Mouse (Mus musculus): ENCODE data around the gene C2cd4d. TPM values are rescaled to one million over a fixed set of nuclear protein-coding genes. Genes with fewer than 3 reads are reported as not detected.

C2cd4d gene
- total and polyA plus RNA-seq, 3 experiments = 0.14 TPM; not detected in 2

DNA sequence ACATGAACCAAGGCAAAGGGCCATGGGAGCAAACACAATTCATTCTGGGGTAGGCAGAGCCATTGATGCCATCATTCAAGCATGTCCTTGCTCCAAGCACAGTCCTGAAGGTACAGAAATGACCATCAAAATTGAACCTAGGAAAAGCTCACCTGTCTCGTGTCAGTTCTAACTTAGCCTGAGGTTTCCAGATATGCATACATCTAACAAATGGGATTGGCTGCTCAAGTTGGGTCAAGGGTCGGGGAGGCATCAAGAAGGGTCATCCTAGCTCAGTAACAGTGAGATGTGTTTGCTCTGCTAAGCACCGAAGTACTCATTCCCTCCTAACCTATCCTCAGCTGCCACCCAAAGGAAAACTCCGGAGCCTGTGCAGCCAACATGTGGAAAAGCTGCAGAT is 34.6 kb downstream of the C2cd4d start:
- H3K79me2 ChIP-seq (replicated peaks; ENCODE audit: control insufficient read depth, insufficient read depth, low read length) = no peaks in the 10 kb centered on the region
- no peak for DNase-seq
- H3K9ac ChIP-seq (ENCODE audit: low read depth, low read length) = no peak overlapping the region
- H3K4me3 ChIP-seq = no peak overlapping the region
- no peak overlapping the region for H3K27ac ChIP-seq
- no peaks in the 10 kb centered on the region for H3K36me3 ChIP-seq (ENCODE audit: control insufficient read depth, insufficient read depth, low read length)
- no peaks in the 10 kb centered on the region for H3K27me3 ChIP-seq (ENCODE audit: control insufficient read depth, insufficient read depth, low read length)
- no peaks in the 10 kb centered on the region for H3K4me1 ChIP-seq (ENCODE audit: control insufficient read depth, insufficient read depth, low read length)
- 83% methylated on average over 4 of the region's 4 CpGs for WGBS
- TF ChIP-seq EP300 (IDR thresholded peaks at IDR 0.05; ENCODE audit: insufficient read depth, low read depth, low read length) (no peak), CTCF (IDR thresholded peaks at IDR 0.05) (no peak), POLR2A (IDR thresholded peaks at IDR 0.05; ENCODE audit: insufficient read depth, low read depth, low read length) (no peak)
- intact Hi-C loops (cut with DNase I) = no loop called here

DNA sequence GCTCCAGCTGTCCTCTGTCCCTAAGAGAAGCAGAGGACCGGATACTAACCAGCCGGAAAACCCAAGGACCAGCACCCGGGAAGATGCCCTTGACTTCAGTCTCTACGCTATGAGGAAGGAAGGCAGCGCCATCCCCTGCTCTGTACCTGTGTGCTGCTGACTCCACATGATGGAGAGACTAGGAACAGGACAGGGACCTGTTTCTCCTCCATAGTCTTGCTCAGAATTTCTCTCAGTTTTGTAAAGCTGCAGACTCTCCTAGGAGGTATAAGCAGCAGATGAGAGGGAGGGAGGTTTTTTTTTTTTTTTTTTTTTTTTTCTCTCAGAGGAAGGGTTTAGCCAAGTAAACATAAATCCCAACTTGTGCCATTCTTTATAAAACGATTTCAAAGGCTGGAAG is 36.0 kb downstream of the C2cd4d start, which contains the start of gene Lingo4:
Lingo4 (plus strand) TSS at position 301 of the 400 bp plus-strand sequence.
- intact Hi-C loops (cut with DNase I) = no loop called here
- whole genome bisulfite sequencing = 70% methylated on average over 6 of the region's 6 CpGs
- Histone ChIP-seq H3K36me3 (ENCODE audit: control insufficient read depth, insufficient read depth, low read length) (no peaks in the 10 kb centered on the region), H3K4me1 (ENCODE audit: control insufficient read depth, insufficient read depth, low read length) (no peaks in the 10 kb centered on the region), H3K79me2 (replicated peaks; ENCODE audit: control insufficient read depth, insufficient read depth, low read length) (no peaks in the 10 kb centered on the region), H3K9ac (ENCODE audit: low read depth, low read length) (no peak within 1 kb of the TSS), H3K27me3 (ENCODE audit: control insufficient read depth, insufficient read depth, low read length) (no peaks in the 10 kb centered on the region), H3K4me3 (no peak within 1 kb of the TSS), H3K27ac (no peak within 1 kb of the TSS)
- no peak for DNase-seq
- no peak for TF ChIP-seq POLR2A (IDR thresholded peaks at IDR 0.05; ENCODE audit: insufficient read depth, low read depth, low read length)
- TF ChIP-seq CTCF (IDR thresholded peaks at IDR 0.05) = no peak
- no peak for TF ChIP-seq EP300 (IDR thresholded peaks at IDR 0.05; ENCODE audit: insufficient read depth, low read depth, low read length)

DNA sequence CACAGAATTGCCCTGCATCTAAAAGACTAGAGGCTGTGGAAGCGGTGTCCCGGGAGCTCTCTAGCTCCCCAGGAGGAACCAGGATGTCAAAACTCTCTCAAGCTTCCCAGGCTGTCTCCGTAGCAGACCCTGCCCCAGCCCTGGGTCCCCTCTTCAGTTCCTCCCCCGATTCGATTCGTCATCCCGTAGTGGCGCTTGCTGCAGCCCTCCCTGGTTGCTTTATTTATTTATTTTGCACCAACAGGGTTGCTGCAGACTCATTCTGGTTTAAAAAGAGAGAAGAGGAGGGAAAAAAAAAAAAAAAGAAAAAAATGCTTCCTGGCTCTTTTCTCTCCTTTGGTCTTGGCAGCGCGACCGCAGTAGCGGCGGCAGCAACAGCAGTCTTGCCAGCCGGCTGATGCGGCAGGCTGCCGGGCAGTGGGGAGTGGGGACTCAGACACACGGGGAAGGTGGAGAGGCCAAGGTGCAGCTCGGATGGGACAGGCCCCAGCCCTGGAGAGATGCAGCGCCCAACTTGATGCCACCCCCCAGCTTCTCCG is 36.8 kb downstream of the C2cd4d start:
- intact Hi-C loops (cut with DNase I) = no loop called here
- DNase-seq = no peak
- H3K27me3 ChIP-seq (ENCODE audit: control insufficient read depth, insufficient read depth, low read length) = no peaks in the 10 kb centered on the region
- no peaks in the 10 kb centered on the region for H3K4me1 ChIP-seq (ENCODE audit: control insufficient read depth, insufficient read depth, low read length)
- no peaks in the 10 kb centered on the region for H3K36me3 ChIP-seq (ENCODE audit: control insufficient read depth, insufficient read depth, low read length)
- TF ChIP-seq POLR2A (IDR thresholded peaks at IDR 0.05; ENCODE audit: insufficient read depth, low read depth, low read length) (no peak), EP300 (IDR thresholded peaks at IDR 0.05; ENCODE audit: insufficient read depth, low read depth, low read length) (no peak), CTCF (IDR thresholded peaks at IDR 0.05) (no peak)
- H3K79me2 ChIP-seq (replicated peaks; ENCODE audit: control insufficient read depth, insufficient read depth, low read length) = no peaks in the 10 kb centered on the region
- H3K27ac ChIP-seq = no peak overlapping the region
- WGBS = 4% methylated on average over 20 of the region's 20 CpGs
- H3K4me3 ChIP-seq = no peak overlapping the region
- no peak overlapping the region for H3K9ac ChIP-seq (ENCODE audit: low read depth, low read length)

DNA sequence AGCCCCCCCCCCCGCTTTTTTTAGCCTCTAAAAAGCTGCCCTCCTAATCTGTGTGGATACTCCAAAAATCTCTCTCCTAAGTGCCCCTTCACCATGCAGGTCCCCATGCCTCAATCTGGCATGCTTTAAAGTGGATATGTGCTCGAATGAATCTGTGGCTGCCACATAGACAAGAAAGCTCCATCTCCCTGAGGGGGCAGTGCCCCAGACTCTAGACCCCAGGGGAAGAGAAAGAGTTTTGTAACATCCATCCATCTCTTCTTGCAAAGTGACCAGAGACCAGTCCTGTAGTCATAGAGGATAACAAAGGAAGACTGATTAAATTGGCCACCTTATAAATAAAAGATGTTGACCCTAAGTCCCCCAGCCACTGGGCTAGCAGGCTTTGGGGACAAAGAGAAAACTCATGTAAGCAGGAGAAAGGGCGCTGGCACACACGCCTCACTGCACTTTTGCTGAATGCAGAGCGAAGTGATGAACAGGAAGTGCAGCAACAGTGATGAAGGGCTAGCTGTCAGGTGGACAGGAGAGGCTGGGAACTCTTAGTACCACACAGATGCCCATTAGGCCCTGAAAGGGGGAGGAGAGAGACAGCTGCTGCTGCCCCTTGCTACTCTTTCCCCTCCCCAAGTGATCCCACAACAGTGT is 37.5 kb downstream of the C2cd4d start:
- Histone ChIP-seq H3K36me3 (ENCODE audit: control insufficient read depth, insufficient read depth, low read length) (no peaks in the 10 kb centered on the region), H3K27me3 (ENCODE audit: control insufficient read depth, insufficient read depth, low read length) (no peaks in the 10 kb centered on the region), H3K4me3 (no peak overlapping the region), H3K27ac (no peak overlapping the region), H3K4me1 (ENCODE audit: control insufficient read depth, insufficient read depth, low read length) (no peaks in the 10 kb centered on the region), H3K79me2 (replicated peaks; ENCODE audit: control insufficient read depth, insufficient read depth, low read length) (no peaks in the 10 kb centered on the region), H3K9ac (ENCODE audit: low read depth, low read length) (no peak overlapping the region)
- no peak for DNase-seq
- intact Hi-C loops (cut with DNase I) = no loop called here
- TF ChIP-seq EP300 (IDR thresholded peaks at IDR 0.05; ENCODE audit: insufficient read depth, low read depth, low read length) (no peak), CTCF (IDR thresholded peaks at IDR 0.05) (no peak), POLR2A (IDR thresholded peaks at IDR 0.05; ENCODE audit: insufficient read depth, low read depth, low read length) (no peak)
- WGBS = 51% methylated on average over 5 of the region's 5 CpGs

DNA sequence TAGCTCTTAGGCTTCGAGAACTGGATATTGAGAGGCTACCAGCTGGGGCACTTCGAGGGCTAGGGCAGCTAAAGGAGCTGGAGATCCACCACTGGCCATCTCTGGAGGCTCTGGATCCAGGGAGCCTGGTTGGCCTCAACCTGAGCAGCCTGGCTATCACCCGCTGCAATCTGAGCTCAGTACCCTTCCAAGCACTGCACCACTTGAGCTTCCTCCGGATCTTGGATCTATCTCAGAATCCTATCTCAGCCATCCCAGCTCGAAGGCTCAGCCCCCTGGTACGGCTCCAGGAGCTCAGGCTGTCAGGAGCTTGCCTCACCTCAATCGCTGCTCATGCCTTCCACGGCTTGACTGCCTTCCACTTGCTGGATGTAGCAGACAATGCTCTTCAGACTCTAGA is 40.2 kb downstream of the C2cd4d start:
- H3K9ac ChIP-seq (ENCODE audit: low read depth, low read length) = no peak overlapping the region
- H3K4me1 ChIP-seq (ENCODE audit: control insufficient read depth, insufficient read depth, low read length) = no peaks in the 10 kb centered on the region
- H3K27me3 ChIP-seq (ENCODE audit: control insufficient read depth, insufficient read depth, low read length) = no peaks in the 10 kb centered on the region
- no peak overlapping the region for H3K27ac ChIP-seq
- H3K36me3 ChIP-seq (ENCODE audit: control insufficient read depth, insufficient read depth, low read length) = no peaks in the 10 kb centered on the region
- intact Hi-C loops (cut with DNase I) = no loop called here
- no peak overlapping the region for H3K4me3 ChIP-seq
- no peak for DNase-seq
- WGBS = 48% methylated on average over 8 of the region's 8 CpGs
- H3K79me2 ChIP-seq (replicated peaks; ENCODE audit: control insufficient read depth, insufficient read depth, low read length) = no peaks in the 10 kb centered on the region
- no peak for TF ChIP-seq EP300 (IDR thresholded peaks at IDR 0.05; ENCODE audit: insufficient read depth, low read depth, low read length)
- no peak for TF ChIP-seq CTCF (IDR thresholded peaks at IDR 0.05)
- TF ChIP-seq POLR2A (IDR thresholded peaks at IDR 0.05; ENCODE audit: insufficient read depth, low read depth, low read length) = no peak

DNA sequence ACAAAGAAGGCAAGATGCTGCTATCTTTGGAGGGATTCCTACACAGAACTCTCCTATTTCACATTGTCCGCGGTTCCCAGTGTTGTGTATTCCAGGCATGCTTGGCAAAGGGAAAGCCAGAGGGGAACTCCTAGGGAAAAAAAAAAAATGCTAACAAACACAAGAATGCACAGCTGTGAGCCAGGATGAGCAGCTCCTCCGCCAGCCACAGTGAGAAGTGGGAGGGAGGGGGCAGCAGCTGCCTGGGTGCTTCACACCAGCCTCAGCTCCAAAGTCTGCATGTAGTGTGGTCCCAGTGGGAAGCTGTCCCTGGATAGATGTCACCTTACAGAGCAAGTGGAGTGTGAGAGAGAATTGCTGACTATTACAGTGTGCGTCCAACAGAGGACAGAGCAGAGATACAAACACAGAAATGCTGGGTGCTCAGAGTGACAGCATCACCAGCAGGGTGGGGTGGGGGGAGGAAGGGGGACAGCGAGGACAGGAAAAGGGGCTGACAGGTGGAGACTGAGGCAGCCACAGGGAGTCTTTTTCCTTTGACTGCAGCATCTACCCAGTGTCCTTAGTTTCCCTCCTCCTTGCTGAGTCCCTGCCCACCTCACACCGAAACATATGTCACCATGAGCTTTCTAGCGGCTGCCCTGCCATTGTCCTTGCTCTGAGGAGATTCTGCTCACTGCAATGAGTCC is 42.3 kb downstream of the C2cd4d start:
- H3K27ac ChIP-seq = no peak overlapping the region
- TF ChIP-seq EP300 (IDR thresholded peaks at IDR 0.05; ENCODE audit: insufficient read depth, low read depth, low read length) (no peak), POLR2A (IDR thresholded peaks at IDR 0.05; ENCODE audit: insufficient read depth, low read depth, low read length) (no peak), CTCF (IDR thresholded peaks at IDR 0.05) (no peak)
- H3K79me2 ChIP-seq (replicated peaks; ENCODE audit: control insufficient read depth, insufficient read depth, low read length) = no peaks in the 10 kb centered on the region
- no peaks in the 10 kb centered on the region for H3K4me1 ChIP-seq (ENCODE audit: control insufficient read depth, insufficient read depth, low read length)
- no peak overlapping the region for H3K4me3 ChIP-seq
- DNase-seq = no peak
- H3K9ac ChIP-seq (ENCODE audit: low read depth, low read length) = no peak overlapping the region
- no peaks in the 10 kb centered on the region for H3K27me3 ChIP-seq (ENCODE audit: control insufficient read depth, insufficient read depth, low read length)
- 30% methylated on average over 7 of the region's 7 CpGs for WGBS
- no peaks in the 10 kb centered on the region for H3K36me3 ChIP-seq (ENCODE audit: control insufficient read depth, insufficient read depth, low read length)
- intact Hi-C loops (cut with DNase I) = no loop called here
